Mouse (Mus musculus): Measurements from ENCODE around the gene Wrap53.
"Not testable (repeated sequence)": the region's sequence is repeated elsewhere in the genome, so short reads cannot be mapped to it uniquely, and the experiment has no call there.

Wrap53 gene

GRCm38 (mm10) chr11:69564391-69564790 is 15.7 kb downstream of the Wrap53 start:
- no peak for DNase-seq (ENCODE audit: low spot score in 2 of 2)

DNA sequence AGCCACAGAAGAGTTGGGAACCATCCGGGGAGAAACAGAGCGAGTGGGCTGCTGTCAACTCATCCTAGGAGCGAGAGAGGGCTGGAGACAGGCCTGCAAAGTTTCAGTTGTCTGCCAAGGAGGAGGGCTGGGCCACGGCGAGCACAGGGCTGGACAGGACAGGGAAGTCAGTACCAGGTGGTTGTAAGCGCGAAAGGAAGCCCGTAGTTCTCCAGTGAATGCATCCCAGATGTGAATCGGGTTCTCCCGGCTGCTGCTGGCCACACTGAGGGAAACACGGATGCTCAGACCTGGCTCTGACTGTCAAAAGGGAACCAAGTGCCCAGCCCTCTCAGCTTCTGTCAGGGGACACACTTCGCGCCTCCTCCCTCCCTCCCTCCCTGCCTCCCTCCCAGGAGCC is 16.7 kb downstream of the Wrap53 start:
- DNase-seq (ENCODE audit: low spot score in 2 of 2), result no peak

DNA sequence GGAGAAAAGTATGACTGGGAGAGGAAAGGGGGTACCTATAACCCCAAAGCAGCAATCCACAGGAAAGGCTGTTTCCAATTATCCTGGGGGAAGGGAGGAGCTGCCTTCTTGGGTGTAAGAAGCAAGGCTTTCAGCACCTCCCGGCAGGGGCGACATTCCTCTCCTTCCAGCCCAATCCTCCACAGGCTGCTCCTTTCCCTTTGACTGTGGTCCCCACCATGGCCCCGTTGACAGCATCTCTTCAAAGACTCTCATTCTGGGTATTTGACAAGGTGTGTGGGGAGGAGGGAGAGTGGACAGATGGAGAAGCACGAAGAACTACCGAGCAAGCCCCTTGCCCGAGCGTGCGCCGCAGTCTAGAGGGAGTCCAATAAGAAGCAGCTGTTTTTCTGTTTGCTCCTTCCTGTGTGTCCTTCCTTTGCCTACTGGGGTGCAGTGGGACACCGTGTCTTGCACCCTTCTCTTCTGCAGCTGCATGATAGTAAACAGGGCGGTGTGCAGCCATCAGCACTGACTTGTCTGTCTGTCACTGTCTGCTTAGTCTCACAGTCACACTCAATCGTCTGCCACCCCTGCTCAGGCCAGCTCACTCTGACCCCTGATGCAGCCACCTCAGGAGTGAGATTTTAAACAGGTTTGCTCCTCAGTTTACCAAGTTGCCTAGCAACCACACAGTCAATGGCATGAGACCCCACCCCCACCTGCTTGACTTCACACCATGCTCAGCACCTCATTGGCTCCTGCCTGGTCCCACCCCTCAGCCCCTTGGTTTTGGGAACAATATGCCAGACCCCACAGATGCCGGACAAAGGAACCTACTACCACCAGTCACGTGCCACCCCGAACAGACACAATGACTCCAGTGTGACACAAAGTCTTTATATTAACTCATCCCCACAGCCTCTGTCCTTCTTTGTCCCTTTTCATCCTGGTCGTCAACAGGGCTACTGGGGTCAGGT is 18.9 kb downstream of the Wrap53 start:
- DNase-seq (ENCODE audit: low spot score in 2 of 2), result no peak

DNA sequence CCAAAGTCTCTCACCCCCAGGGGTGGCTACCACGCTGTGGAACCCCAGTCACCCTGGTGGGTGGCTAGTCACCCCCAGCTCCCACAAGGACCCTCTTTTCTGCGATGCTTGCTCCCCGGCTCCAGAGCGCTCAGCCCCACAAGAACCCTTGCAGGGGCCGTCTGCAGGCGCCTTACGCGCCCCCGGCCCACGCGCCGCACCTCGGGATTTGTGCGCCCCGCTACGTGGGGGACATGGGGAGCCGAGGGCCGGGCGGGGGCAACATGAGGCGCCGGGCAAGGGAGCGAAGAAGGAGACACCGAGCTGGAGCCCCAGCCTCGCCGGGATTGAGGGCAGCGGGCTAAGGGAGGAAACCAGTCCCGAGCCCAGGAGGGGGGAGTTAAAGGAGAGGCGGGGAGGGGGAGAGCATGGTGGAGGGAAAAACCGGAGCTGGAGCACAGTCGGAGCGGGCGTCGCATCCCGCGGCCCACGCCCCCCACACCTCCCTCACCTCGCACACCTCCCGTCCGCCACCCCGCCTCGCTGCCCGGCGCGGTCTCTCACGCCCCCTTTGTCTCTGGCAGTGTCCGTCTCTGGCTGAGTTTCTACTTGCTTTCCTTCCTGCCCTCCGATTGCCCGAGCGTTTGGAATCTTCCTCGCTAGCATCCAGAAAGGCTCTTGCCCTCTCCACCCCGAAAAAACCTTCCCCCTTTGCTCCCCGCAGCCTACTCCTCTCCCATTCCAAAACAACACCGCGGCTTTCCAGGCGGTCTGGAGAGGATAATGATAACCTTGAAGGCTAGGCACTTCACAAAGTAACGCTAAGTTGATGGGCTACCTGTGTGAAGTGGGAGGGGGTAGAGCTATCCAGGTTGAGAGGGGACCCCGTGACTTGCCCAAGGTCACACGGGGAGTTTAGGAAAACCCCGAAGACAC is 19.9 kb downstream of the Wrap53 start, which contains the start of gene Efnb3:
TSS of gene Efnb3 (minus strand) at position 355 of the 915 bp plus-strand sequence.
- no peak for DNase-seq (ENCODE audit: low spot score in 2 of 2)

- DNase-seq (ENCODE audit: low spot score in 2 of 2), result no peak
These were observed 20.9 kb downstream of the Wrap53 start for GRCm38 (mm10) chr11:69559183-69559582.

GRCm38 (mm10) chr11:69558756-69559155 is 21.3 kb downstream of the Wrap53 start:
- DNase-seq (ENCODE audit: low spot score in 2 of 2), result no peak

- no peak for DNase-seq (ENCODE audit: low spot score in 2 of 2)
These were observed 22.6 kb downstream of the Wrap53 start for GRCm38 (mm10) chr11:69557381-69557958.

DNA sequence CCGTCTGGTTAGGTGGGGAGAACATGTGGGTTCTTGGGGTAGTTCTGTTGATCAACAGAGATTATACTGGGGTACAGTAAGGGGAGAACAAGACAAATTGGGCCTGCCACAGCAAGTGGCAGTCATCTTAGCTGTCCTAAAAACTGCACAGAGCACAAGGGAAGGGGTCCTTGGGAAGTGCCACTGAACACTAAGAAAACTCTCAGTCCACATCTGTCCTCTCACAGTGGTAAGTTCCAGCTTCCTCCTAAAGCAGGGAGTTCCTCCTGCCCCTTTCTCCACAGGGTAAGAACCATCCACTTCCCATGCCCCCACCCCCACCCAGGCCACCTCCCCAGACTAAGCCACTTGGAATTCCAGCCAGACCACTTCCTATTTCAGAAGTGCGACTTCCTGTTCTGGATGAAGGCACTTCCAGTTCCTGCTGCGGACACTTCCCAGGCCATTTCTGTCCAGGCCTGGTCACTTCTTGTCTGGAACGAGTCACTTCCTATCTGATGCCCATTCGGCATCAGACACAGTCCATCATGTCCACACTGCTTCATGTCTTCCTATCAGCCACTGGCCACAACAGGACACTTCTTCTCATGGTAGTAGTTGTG is 25.4 kb downstream of the Wrap53 start:
- no peak for DNase-seq (ENCODE audit: low spot score in 2 of 2)

DNA sequence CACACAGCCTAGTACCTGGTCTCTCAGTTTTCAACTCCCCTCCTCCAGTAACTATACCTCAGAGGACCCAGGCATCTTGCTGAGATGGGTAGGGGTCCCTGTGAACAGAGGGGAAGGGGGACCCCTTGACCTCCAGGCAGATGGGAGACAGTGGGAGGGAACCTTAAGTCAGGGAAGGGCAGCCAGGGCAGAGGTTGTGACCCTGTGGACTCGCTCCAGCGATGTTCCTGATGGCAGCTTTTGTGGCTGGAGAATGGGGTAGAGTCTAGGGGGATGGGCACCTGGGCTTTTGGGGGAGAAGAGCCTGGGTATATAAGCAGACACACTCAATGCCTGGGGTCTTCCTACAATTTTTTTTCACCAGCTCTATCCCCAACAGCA is 26.7 kb downstream of the Wrap53 start:
- DNase-seq (ENCODE audit: low spot score in 2 of 2), result no peak

DNA sequence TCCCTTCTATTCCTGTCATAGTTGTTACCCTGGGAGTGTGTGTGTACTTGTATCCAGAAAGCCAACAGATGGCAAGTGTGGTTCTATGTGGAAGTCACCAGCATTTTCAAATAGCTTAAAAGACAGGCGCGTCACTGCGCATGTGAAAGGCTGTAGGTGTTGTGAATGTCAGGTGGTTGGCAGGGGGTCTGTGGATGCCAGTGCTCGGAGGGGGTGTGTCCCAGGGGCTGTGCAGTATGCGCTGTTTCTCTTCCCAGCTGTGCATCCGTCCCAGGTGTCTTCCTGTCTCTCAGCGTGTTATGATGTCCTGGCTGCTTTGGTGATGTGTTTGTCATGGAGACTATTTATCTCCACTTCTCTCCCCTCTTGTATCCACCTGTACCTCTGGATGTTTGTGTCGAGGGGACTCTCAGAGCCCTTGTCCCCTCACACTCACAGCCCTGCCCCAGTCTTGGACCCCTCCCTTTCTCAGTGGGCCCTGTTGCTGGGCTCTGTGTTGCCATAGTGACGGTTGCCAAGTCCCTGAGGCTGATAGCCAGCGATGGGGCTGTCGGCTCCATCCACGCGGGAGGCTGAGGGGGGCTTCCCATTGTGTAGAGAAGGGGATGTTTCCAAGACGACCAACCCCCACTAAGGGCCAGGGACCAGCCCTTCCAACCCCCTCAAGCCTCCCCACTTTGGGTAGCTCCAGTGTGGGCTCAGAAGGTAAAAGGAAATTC is 27.3 kb downstream of the Wrap53 start:
- DNase-seq (ENCODE audit: low spot score in 2 of 2), result no peak

GRCm38 (mm10) chr11:69551310-69551709 is 28.7 kb downstream of the Wrap53 start:
- DNase-seq (ENCODE audit: low spot score in 2 of 2), result no peak

DNA sequence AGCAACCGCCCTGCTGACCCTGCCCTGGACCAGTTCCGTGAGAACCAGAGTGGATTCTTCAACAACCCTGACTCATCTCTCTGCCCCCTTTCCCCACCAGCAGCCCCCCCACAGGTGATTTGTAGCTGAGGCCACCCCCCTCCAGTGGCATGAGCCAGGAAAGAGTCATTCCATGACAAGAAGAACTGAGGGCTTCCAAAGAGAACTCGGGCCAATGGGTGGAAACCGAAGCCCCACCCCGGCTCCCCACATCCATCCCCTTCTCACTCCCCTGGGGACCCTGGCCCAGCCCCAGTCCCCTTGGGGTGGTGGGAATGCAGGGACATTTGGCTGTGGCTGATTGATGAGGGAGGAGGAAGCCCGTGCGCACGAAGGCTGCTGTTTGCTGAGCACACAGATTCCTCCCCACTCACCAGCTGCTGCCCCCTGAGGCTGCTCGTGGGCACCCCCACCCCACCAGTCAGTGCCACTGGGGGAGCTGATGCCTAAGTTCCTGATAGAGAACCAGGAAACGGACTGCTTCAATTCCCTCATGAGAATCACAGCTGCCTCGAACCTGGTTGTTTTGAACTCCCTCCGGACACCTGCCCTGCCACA is 30.9 kb downstream of the Wrap53 start, which contains the start of gene Dnah2:
TSS of gene Dnah2 (minus strand) at position 51 of the 597 bp plus-strand sequence.
- no peak for DNase-seq (ENCODE audit: low spot score in 2 of 2)

GRCm38 (mm10) chr11:69547071-69547470 is 33.0 kb downstream of the Wrap53 start:
- DNase-seq (ENCODE audit: low spot score in 2 of 2), result no peak

DNA sequence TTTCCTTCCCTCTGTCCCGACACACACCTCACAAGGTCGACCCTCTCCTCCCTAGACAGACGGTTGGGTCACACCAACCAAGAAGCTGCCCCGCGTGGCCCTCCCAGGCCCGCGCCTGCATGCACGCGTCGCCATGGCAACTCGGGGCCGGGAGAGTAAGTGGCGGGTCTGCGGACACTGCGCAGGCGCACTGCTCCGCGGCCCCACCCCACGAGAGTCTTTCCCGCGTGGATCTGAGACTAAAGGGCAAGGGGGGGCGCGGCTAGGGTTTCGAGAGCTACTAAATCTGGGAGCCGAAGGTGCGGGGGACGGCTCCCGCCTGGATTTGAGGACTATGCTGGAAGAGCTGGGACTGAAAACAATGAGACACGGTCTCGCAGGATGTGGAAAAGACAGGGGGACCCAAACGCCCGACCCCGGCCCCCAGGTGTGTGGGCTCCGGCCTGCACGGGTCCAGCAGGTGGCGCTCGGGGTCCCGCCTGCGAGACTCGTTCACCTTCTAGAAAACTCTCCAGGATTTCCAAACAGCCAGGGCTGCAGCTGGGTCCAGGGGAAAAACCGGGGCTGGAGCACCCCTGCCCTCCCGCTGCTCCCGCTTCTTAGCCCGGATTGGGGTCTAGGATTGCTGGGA is 33.5 kb downstream of the Wrap53 start:
- DNase-seq (ENCODE audit: low spot score in 2 of 2), result peak; percentile 34 to 61

- no peak for DNase-seq (ENCODE audit: low spot score in 2 of 2)
These were observed 34.1 kb downstream of the Wrap53 start for GRCm38 (mm10) chr11:69545957-69546356.

GRCm38 (mm10) chr11:69543598-69543997 is 36.5 kb downstream of the Wrap53 start:
- no peak for DNase-seq (ENCODE audit: low spot score in 2 of 2)

- not testable (repeated sequence) for DNase-seq (ENCODE audit: low spot score in 2 of 2)
These were observed 38.3 kb downstream of the Wrap53 start for GRCm38 (mm10) chr11:69541741-69542140.

DNA sequence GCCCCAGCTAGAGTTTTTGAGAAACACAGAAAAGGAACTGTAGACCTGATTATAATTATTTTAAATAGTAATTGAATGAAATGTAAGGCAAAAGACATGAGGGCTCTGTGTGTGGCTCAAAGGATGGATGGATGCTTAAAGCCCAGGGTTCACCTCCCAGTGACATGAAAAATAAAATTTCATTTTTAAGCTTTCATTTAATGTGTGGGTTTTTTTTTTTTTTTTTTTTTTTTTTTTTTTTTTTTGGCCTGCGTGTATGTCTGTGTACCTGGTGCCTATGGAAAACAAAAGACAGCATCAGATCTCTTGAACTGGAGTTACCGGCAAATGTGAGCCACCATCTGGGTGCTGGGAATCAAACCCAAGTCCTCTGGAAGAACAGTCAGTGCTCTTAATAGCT is 39.4 kb downstream of the Wrap53 start:
- DNase-seq (ENCODE audit: low spot score in 2 of 2), result no peak

DNA sequence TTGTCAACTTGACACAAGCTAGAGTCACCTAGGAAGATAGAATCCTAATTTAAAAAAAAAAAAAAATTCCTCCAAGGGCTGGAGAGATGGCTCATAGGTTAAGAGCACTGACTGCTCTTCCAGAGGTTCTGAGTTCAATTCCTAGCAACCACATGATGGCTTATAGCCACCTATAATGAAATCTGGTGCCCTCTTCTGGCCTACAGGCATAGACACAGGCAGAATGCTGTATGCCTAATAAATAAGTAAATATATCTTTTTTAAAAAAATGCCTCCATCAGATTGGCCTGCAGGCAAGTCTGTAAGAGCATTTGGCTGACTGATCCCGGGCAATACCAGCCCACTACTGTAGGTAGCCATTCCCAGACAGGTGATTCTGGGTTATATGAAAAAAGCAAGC is 45.1 kb downstream of the Wrap53 start:
- no peak for DNase-seq (ENCODE audit: low spot score in 2 of 2)
